ENCODE assay signal across 7 mouse cellular contexts in genomic region chr8:117224630-117225029, GRCm38 (mm10). TPM values are rescaled to one million over a fixed set of nuclear protein-coding genes. Genes with fewer than 3 reads are reported as not detected.
DNase-seq lines count a peak whose midpoint lies in the region; ATAC-seq lines count a peak whose summit lies in the region.

No protein-coding gene starts in this region.

- no peaks in the 10 kb centered on the region for H3K27me3 ChIP-seq in intestine, embryonic 15.5 days (replicated peaks)
- H3K27me3 ChIP-seq in midbrain, embryonic 10.5 days (ENCODE audit: low read depth, poor library complexity, severe bottlenecking), result no peaks in the 10 kb centered on the region

- H3K9me3 ChIP-seq in intestine, embryonic 15.5 days, result no peaks in the 10 kb centered on the region
- no peaks in the 10 kb centered on the region for H3K9me3 ChIP-seq in midbrain, embryonic 10.5 days (replicated peaks)

- H3K36me3 ChIP-seq in intestine, embryonic 15.5 days, result no peaks in the 10 kb centered on the region
- no peaks in the 10 kb centered on the region for H3K36me3 ChIP-seq in midbrain, embryonic 10.5 days

- H3K4me2 ChIP-seq in intestine, embryonic 15.5 days (replicated peaks), result peak overlapping the region; percentile 60

- H3K4me1 ChIP-seq in intestine, embryonic 15.5 days (replicated peaks), result no peaks in the 10 kb centered on the region
- no peaks in the 10 kb centered on the region for H3K4me1 ChIP-seq in midbrain, embryonic 10.5 days

- H3K9ac ChIP-seq in intestine, embryonic 15.5 days, result 0 out of 2 replicates have a peak overlapping the region, but pooled peaks have one; percentile 15

- peak; percentile 89 for DNase-seq in adrenal gland, adult 2 months
- DNase-seq in embryo, embryonic 11.5 days (ENCODE audit: low read depth, low spot score), result peak; percentile 74
- peak; percentile 78 to 81 for DNase-seq in gastrocnemius, postnatal 36 days
- DNase-seq in left cerebral cortex, postnatal 25 days (ENCODE audit: low spot score in 2 of 2), result peak; percentile 85 to 91
- peak; percentile 85 for DNase-seq in midbrain, embryonic 10.5 days (ENCODE audit: low spot score)
- DNase-seq in right cerebral cortex, postnatal 4 days, result peak; percentile 93

- intact Hi-C loops in gastrocnemius, postnatal 36 days (cut with DNase I), result loop anchor here (2.0 kb wide), 1 partner anchor 246 kb away; no protein-coding TSS in a partner anchor
- intact Hi-C loops in left cerebral cortex, postnatal 25 days (cut with DNase I), result loop anchor here (1.0 to 10.0 kb wide), 3 partner anchors 156 to 340 kb away; no protein-coding TSS in a partner anchor

- H3K4me3 ChIP-seq in intestine, embryonic 15.5 days (replicated peaks), result peak overlapping the region; percentile 30
- peak overlapping the region; percentile 46 for H3K4me3 ChIP-seq in midbrain, embryonic 10.5 days

- 9% methylated on average over 9 of the region's 9 CpGs for whole genome bisulfite sequencing in intestine, embryonic 15.5 days
- 16% methylated on average over 9 of the region's 9 CpGs for WGBS in midbrain, embryonic 10.5 days

- H3K27ac ChIP-seq in intestine, embryonic 15.5 days, result no peak overlapping the region
- peak overlapping the region; percentile 34; the same call in 1 of the 2 replicates for H3K27ac ChIP-seq in midbrain, embryonic 10.5 days (replicated peaks)

- peak; percentile 96 for ATAC-seq in intestine, embryonic 15.5 days

RNA-seq across cellular contexts. Expression of gene Cmip, which starts 32.2 kb away (rescaled TPM):
- total RNA-seq in adrenal gland, adult 2 months (2021), result 100 to 1,000 TPM in 1 of 2 experiments, 10 to 100 TPM in 1; 99.3 to 171 TPM
- polyA plus RNA-seq in adrenal gland, adult 2 months (2012; rRNA removed), result 104 and 133 TPM in 2 replicates
- 1 to 10 TPM; 7.4 to 9.6 TPM for total RNA-seq in gastrocnemius, postnatal 36 days (2021)
- polyA plus RNA-seq in intestine, embryonic 15.5 days (2015; fragmentation: Nextera tagmentation; extraction: Ambion mirVana), result 25.4 and 29.2 TPM in 2 replicates
- total RNA-seq in left cerebral cortex, postnatal 25 days (2021), result 100 to 1,000 TPM; 325 to 362 TPM
- polyA plus RNA-seq in midbrain, embryonic 10.5 days (2016; fragmentation: Nextera tagmentation; extraction: Ambion mirVana), result 9.3 and 11.2 TPM in 2 replicates

Comparison
In these comparisons a context has a peak if more than half of its experiments do, and no peak if none do; other contexts are left out.
1. RNA of gene Cmip, which starts 32.2 kb away (total RNA-seq): 325 to 362 TPM in left cerebral cortex, postnatal 25 days and 99.3 to 171 TPM in adrenal gland, adult 2 months; 7.4 to 9.6 TPM in gastrocnemius, postnatal 36 days; every median in the first group is over 4 times any median in the second.
2. Peak in every context shown above with its lines, with median percentiles within 50 percentile points of each other: DNase-seq.